Mouse (Mus musculus) testis, postnatal 10 days (tissue): ENCODE measurements around the gene Tbc1d10c.

ENCODE experiments used
- DNase-seq: peaks from one replicate; pipeline ENCODE4 v3.0.0; 2021; ENCODE audit warnings: low spot score

The Tbc1d10c gene

DNA sequence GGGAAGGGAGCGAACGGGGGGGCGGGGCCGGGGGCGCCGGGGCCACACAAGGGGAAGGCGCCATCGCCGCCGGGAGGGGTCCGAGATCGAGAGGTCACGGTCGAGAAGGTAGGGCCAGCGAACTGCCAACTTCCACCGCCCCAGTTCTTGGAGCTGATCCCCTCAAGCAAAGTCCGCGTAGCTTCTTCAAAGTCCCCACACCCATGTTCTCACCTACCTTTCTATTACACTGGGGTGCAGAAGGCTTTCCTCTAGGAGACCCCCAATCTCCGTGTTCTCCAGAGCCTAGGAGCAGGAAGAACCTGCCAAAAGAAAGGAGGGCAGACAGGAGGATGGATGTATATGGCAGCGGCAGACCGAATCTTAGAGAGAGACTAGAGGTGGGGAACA, 24.4 kb upstream of the Tbc1d10c start:
- no peak for DNase-seq

DNA sequence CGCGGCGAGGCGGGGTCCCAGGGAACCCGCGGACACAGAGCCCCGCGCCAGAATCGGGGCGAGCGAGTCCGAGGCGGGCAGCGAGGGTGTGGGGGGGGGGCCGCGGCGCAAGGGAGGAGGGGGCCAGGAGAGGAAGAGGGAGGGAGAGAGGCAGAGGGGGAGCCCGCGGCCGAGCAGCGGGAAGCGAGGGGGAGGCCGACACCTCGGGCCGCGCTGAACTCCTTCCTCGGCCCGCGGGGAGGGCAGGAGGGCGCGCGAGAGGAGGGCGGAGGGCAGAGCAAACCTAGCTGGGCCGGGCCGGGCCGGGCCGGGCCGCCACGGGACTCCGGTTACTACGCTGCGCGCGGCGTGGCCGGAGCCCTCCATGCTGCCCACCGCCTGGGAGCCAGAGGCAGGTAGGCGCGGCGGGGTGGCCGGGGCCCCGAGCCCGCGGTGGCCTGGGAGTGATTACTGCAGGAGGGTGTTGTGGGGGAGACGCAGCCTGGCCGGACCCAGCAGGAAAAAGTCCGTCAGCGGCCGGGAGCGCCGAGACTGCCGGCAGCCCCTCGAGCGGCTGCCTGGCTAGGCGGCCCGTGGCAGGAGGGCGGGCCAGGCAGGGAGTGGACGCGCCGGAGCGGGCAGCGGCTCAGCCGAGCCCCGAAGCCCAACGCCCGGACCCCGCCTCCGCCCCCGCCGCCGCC, 23.8 kb upstream of the Tbc1d10c start:
- peak; percentile 68 for DNase-seq

DNA sequence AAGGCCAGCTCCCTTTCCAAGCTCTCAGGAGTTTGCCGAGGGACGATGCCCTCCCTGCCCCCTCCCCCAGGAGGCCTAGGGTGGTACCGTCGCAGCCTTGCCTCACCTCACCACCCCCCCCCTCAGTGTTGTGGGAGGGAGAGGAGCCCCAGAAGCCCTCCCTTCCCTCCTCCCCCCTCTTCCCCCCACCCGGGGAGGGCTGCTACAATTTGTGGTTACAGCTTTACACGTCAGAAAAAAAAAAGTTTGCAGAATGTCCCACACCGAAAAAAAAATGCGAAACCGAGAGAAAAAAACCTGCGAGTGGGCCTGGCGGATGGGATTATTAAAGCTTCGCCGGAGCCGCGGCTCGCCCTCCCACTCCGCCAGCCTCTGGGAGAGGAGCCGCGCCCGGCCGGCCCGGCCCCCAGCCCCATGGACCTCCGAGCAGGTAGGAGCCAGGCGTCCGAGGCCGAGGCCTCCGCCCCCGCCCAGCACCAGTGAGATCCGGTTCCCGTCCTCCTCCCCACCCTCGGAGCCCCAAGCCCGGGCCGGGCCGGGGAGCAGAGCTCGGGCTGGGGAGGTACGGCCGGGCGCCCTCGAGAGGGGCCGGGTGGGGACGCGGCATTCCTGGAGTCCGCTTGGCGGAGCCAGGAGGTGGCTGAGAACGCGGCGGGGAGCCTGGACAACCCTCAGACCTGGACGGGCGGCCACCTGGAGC, 23.1 kb upstream of the Tbc1d10c start, which contains the start of the genes Clcf1 and AC109138.7:
Clcf1 (plus strand) TSS at position 168 of the 700 bp plus-strand sequence.
AC109138.7 (plus strand) TSS at position 287 of the 700 bp plus-strand sequence.
- DNase-seq = peak; percentile 66

DNA sequence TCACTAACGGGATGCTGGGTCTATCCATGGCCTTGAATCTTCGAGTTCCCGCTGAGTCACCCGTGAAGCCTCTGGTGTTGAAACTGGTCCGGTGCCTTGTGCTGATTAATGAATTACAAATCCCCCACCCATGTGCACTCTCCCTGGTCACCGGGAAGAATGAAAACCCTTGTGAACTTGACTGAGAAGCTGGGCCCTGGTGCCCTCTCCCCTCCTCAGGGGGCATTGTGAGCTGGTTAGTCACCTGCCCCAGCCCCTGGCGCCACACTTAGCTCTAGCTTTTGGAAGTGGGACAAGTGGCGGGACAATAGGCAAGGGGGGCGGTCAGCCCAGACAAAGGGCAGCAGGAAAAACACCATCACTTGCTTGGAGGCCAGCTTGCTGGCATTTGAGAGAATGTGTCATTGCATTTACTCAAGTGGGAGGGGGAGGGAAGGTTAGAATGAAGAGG, 22.5 kb upstream of the Tbc1d10c start:
- peak; percentile 46 for DNase-seq

DNA sequence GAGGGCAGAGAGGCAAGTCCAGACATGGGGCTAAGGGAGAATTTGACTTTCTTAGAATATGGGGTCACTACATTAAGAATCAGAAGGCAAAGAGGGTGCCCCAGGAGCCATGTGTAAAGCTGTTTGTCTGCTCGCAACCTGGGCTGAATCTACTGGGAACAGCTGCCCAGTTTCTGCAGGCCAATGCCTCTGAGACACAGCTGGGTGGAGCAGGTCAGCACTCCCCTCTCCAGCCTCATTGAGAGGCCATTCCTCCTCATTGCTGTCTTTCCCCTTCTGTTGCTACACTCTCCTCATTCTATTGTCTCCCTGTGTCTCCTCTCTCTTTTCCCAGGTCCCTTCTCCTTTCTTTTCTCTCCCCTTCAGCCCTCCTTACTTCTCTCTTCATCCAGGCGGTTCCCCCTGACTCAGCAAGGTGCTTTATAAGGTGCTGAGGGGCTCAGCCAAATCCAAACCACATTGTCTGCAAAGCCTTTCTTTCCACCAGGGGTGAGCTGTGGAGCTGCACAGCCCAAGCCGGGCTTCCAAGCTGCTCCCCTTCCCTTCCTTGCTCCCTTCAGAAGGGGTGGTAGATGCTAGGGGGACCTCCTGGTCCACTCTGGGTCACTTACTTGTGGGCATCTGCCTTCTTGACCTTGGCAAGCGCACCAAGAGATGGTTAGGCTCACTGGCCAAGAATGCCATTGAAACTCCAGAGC, 21.0 kb upstream of the Tbc1d10c start:
- no peak for DNase-seq

DNA sequence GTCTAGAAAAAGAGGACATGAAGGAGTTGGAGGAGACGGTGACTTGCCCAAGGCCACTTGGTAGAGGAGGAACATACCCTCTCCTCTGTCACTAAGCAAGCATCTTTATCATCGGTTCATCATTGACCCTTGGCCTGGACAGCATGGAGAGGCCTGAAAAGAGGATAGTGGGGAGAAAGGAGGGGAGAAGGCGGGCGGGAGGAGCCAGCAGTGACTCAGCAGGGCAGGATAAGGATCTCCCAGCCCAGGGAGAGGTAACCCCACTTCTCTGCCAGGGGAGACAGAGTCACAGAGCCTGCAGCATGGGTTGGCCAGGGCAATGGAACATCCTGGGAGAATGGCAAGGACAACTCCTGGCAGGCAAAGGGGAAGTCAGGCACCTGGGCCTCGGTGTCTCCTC, 17.5 kb upstream of the Tbc1d10c start:
- no peak for DNase-seq

DNA sequence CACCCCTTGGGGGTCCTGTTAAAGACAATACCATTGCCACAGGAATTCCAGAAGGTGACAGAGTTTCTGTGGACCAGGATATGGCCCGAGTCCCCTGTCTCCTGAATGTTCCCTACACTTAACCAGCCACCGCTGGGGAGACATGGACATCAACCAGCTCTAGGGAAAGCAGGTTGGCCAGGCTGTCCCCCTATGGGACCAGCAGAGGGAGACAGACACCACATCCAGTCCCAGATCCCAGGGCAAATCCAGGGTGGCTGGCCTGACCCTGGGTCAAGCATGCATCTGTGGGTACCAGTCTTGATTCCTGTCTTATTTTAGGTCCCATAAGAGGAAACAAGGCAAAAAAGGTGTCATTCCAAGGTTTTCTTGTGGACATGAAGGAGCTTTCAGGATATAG, 15.9 kb upstream of the Tbc1d10c start:
- DNase-seq = peak; percentile 79

DNA sequence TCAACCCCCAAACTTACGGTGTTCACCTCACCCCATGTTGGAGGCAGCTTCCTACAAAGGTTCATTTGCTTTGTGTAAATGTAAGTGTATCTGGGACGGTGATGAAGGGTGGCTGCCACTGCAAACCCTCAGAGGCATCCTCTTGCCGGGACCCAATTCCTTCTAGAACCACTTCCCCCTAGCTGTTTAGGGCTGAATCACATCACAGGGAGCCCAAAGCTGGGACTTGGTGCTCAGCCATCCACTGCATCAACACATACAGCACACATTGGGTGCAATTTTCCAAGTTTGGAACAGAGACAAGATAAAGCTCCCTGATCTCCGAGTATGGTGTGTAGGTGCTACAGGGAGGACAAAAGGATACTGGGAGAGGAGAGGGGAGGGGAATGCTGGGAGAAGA, 13.8 kb upstream of the Tbc1d10c start:
- no peak for DNase-seq

DNA sequence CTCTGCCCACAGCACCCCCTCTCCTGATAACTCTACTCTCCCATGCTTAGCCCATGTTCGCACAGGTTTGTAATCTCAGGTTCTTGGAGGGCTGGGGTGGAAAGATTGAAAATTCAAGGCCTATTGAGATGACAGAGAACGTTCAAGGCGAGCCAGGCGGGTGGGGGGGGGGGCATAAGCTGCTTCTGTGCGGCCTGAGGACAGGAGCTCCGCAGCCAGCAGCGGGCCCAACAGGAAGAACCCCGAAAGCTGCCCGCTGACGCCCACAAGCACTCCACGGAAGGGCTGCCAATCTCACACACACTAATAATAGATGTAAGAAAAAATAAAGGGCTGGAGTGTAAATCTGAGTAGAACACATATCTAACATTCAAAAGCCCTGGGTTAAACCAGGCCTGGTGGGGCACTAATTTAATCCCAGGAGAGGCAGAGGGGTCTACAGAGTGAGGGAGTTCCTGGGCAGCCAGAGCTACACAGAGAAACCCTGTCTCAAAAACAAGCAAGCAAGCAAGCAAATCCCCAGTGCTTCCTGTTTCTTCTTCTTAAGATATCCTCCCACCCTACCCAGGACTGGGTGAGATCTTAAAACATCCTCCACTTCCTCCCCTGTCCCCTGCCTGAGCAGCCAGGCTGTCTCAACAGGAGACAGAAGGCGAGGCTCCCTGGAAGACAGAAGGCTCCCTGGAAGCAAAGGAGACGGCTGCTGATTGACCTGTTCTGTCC, 12.7 kb upstream of the Tbc1d10c start:
- DNase-seq = no peak

DNA sequence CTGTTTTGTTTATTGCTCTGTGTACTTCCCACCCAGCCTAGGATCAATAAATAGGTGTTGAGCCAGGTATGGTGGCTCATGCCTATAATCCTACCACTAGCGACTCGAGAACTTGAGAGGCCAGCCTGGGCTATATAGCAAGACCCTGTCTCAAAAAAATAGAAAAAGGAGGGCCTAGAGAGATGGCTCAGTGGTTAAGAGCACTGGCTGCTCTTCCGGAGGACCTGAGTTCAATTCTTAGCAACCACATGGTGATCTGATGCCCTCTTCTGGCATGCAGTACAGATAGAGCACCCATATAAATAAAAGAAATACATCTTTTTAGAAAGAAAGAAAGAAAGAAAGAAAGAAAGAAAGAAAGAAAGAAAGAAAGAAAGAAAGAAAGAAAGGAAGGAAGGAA, 12.1 kb upstream of the Tbc1d10c start:
- DNase-seq = no peak

DNA sequence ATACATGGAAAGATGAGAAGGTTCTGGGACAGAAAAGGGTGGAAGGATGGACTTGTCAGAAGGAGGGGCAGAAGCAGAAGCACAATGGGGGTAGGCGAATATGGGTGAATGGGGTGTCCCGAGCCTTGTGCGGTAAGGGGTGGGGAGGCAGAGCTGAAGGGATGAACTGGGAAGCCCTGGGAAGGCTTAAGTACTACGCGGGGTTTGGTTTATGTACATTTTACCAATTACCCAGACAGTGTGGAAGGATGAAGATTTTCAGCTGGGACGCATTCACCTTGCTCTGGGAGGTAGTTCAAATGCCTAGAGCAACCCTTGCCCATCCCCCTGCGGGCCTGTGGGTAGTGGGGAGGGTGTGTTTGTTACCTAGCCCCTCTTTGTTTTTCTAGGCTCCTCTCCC, 11.1 kb upstream of the Tbc1d10c start:
- no peak for DNase-seq

DNA sequence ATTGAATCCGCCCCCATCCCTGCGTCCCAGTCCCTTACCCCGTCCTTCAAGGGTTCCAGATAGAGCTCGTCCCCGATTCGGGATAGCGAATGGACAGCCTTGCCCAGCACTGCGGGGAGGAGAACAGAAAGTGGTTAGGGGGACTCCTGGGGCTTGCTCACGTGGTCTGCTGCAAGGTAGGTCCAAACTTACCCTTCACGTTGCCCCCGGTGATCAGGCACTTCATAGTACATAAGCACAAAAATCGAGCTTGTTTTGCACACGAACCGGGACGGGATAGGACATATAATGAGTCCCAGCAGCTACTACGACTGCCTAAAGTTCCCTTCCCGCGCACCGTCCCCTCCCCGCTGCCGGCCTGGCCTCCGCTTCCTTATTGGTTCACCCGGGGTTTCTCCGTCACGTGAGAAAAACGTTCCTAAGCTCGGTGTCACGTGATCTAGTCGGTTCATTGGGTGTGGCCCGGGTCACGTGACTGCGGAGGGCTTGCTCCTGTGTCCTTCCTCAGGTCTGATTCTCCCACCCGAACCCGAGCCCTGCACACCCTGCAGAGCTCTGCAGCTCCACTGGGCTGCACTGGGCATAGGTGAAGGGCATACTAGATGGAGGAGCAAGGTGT, 10.3 kb upstream of the Tbc1d10c start, which contains the start of gene Rad9a:
Rad9a (minus strand) TSS at position 372 of the 619 bp plus-strand sequence.
- DNase-seq = peak; percentile 97

DNA sequence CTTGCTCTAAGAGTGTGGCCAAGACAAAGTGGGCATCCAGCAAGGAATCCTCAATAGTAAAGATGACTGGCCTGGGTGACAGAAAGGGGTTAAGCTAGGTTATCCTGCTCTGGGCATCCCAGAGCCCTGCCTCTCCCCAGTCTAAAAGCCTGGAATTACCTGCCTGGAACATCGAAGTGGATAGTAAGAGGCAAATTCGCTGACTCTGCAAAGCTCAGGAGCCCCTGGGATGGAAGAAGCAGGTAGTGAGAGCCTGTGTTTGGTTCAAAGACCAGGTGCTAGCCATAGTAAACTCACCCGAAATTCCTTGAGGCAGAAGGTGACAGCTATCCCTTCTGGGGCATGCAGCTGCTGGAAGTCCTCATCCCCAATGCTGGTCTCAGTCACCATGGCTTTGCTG, 6.1 kb upstream of the Tbc1d10c start:
- no peak for DNase-seq

DNA sequence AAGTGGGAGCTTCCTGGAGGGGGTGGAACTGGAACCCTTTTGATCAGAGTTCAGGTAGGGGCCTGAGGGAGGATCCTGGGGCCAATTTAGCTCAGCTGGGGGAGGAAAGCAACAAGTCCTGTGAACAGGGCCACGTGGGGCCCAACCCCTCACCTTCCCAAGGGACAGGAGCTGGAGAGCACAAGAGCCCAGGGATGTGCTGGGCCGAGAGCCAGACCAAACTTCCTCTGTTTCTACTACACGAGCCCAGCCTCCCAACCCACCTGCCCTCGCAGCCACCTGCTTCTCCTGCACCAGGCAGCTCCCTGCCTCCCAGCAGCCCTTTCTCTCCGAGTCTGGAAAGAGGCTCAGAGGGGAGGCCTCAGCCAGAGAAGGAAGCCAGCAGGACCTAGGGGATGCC, 5.5 kb upstream of the Tbc1d10c start:
- DNase-seq = no peak

DNA sequence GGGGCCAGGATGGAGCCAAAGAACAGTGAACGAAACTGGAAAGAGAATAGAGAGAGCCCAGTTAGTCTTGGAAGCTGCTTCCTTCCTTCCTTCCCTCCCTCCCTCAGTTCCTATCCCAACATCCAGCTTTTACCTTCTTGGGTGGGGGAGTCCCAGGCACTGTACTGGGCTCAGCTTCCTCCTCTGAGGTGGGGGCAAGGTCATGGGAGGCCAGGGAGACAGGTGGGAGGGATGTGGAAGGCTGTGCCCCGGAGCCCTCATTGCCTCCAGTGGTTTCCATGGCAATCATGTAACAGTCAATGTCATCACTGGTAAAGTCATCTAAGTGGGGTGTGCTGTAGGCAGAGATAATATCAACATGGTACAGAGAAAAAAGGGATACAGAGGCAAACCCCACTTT, 5.0 kb upstream of the Tbc1d10c start:
- DNase-seq = no peak

DNA sequence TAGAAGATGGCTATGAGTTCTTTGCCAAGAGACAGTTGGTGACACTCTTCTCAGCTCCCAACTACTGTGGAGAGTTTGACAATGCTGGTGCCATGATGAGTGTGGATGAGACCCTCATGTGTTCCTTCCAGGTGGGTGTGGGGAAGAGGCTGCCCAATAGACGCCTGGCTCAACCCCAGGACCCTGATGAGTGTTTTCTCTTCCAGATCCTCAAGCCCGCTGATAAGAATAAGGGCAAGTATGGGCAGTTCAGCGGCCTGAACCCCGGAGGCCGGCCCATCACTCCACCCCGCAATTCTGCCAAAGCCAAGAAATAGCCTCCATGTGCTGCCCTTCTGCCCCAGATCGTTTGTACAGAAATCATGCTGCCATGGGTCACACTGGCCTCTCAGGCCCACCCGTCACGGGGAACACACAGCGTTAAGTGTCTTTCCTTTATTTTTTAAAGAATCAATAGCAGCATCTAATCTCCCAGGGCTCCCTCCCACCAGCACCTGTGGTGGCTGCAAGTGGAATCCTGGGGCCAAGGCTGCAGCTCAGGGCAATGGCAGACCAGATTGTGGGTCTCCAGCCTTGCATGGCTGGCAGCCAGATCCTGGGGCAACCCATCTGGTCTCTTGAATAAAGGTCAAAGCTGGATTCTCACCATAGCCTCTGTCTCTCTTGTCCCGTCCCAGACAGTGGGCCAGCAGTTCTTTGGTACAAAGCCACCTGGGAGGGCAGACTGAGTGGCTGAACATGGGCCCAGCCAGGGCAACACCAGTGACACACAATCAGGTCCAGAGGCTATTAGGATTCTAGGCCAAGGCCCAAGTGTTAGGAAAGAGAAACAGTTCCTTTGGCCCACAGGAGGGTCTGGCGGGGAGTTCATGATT, 3.9 kb upstream of the Tbc1d10c start:
- DNase-seq = no peak

DNA sequence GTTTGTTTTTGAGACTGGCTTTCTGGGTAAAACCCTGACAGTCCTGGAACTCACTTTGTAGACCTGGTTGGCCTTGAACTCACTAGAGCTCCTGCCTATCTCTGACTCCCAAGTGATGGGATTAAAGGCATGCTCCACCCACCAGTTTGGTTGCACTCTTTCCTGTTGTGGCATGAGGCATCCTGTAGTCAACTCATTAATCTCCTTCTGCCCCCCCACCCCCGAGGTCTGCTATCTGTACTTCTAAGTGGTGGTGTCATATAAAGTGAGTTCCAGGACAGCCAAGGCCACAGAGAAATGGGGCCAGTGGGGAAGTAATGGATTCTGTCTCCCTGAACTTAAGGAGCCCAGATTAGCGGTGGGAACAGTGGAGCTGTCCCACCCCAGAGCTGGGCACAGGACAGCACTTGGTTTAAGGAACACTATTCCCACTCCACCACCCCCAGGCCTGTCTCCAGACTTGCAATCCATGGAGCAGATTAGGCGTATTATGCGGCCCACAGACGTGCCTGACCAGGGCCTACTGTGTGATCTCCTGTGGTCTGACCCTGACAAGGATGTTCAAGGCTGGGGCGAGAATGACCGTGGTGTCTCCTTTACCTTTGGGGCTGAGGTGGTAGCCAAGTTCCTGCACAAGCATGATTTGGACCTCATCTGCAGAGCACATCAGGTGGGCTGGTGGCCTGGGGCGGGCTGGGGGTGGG, 3.1 kb upstream of the Tbc1d10c start:
- DNase-seq = no peak

DNA sequence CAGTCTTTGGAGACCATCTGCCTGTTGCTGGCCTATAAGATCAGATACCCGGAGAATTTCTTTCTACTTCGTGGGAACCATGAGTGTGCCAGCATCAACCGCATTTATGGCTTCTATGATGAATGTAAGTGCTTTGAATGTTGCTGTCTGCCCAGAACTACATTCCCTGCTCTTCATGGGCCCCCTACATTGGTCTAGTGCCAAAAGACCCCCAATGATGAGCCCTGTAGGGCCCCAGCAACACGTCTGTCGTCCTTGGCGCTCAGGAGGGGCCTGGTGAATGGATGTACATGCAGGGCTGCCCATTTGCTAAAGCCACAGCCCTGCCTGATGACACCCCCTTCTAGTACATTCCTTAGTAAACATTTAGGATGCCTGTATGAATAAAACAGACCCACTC, 2.0 kb upstream of the Tbc1d10c start:
- DNase-seq = no peak

DNA sequence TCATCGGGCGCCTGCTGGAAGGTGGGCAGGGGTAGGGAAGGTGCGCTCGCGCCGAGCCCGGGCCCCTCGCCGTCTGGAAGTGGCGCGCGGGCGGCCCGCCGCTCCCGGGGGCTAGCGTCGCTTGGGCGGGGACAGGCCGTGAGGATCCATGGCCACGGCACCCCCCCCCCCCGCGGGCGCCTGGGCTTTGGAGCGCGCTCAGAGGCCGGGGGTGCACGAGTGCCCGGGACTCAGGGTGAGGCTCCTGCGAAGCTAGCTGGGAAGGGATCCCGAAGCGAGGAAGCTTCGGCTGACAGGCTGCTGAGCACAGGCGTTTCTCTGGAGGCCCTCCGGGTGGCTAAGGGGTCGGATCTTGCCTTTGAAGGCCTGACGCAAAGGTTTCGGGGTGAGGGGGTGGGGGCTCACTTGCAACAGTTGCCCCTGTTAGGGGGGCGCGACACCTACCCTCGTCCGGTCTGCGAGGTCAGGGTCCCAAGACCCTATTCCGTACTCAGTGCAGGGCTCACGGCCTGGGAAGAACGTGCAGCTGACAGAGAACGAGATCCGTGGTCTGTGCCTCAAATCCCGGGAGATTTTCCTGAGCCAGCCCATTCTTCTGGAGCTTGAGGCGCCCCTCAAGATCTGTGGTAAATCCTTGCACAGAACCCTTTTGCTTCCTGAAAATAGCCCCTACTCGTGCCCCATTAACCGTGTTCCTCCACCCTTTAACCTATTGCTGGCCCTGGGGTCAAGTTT, 1.3 kb upstream of the Tbc1d10c start:
- no peak for DNase-seq
